Mouse (Mus musculus) embryo, embryonic 9.5 days (tissue): ENCODE data around the gene Nfic.

Source experiments
- DNase-seq: peaks from one replicate; pipeline ENCODE4 v3.0.0-alpha.2; 2017; ENCODE audit errors: extremely low spot score

Gene Nfic

DNA sequence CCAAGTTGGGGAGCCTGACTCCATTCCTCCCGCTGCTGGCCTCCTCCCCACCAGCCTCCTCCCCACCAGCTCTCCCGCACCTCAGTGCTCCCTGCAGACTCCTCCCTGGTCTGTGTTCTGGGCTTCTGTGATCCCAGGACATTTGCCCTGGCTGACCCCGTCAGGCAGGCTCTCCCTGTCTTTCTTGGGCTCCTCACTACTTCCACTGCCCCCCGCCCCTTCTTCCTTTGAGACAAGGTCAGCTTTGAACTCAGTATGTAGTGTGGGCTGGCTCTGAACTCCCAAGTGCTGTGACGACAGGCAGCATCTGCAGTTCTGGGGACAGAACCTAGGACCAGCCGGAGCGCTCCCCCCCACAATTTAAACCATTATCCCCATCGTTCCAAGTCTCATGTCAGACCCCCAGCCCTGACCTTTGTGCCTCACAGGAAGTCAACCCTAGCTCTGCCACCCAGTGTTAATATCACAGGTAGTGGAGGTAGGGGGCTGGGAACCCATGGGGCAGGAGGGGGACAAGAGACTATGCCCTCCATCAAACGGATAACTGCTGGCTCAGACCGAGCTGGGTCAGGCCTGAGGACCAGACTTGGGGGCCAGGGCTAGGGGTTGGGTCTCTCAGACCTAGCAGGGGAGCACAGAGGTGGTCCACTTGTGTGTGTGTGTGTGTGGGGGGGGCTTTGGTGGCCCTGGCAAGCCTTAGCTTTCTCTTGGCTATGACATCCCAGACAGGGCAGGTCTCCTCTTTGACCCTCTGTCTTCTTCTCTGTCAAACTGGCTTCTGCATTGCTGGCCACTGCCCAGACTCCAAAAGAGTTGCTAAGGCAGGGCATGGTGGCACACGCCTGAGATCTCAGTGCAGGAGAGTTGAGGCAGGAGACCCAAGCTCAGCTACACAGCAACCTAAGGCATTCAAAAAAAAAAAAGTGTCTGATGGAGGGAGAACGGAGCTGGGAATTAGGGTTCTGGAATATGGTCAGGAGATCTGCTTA, 37.9 kb downstream of the Nfic start:
- no peak for DNase-seq

DNA sequence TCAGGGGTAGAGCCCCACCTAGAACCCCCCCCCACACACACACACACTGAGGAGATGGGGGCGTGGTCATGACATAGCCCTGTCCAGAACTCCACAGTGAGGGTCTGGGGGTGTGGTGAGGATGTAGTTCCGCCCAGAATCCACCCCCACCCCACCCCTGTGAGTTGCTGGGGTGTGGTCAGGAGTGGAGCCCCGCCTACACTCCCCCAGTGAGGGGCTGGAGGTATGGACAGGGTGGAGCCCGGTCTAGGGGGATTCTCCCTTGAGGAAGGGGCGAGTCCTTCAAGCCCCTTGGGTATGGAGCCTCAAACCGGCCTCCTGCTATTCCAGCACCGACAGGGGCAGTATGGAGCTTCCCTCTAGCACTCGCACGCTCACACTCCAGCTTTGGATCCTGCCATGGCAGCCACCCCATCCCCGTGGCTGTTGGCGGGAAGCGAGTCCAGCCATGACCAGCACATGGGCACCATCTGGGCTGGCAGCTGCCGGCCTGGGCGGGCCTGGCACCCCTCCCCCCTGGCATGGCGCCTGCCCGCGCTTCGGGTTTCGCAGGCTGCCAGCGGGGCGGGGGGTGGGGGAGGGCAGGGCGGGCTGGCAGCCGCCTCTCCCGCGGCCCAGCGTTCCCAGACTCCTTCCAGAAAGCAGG, 38.7 kb downstream of the Nfic start:
- peak; percentile 86 for DNase-seq

DNA sequence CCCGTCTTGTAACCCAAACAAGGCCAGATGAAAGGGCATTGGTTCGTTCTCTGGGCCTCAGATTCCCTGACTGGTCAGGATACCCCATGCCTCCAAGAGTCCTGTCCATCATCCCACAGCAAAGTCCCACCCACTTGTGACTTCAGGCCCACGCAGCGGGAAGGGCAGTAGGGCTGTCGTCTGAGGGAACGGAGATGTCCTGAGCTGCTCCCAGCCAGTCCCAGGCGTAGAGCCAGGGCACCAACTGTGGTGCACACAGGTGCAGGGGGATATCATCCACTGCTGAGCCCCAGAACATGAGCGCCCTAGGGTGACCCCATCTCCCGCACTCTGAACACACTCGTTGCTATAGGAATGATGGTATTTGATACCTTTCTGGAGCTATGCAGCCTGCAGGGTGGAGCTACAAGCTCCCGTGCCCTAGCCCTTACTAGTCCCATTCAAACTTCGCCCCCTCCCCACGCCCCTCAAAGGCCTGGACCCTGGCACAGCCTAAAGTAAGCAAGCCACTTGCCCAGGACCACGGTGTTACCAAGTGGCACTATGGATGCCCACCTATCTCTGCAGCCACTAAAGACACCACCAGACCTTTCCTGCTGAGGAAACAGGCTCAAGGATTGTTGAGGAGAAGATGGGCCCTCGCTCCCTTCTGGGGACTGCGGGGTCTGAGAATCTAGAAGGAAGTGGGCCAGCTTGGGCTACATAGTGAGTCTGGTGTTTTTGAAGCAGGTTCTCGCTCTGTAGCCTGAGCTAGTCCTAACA, 39.7 kb downstream of the Nfic start:
- no peak for DNase-seq

DNA sequence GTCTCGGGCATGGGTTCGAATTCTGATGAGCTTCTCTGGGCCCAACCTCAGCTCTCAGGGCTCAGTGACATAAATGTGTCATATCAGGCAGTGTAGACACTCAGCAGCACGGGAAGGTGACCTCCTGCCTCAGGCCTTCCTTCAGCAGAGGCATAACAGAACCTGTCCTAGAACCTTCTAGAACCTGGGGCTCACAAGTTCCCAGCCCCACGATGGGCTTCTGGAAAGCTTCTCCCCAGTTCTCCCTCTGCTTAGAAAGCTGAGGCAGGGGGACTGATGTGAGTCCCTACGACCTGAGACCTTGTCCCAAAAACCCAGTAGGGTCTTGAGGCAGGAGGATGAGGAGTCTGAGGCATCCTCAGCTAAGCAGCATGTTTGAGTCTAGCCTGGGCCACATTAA, 40.3 kb downstream of the Nfic start:
- no peak for DNase-seq

DNA sequence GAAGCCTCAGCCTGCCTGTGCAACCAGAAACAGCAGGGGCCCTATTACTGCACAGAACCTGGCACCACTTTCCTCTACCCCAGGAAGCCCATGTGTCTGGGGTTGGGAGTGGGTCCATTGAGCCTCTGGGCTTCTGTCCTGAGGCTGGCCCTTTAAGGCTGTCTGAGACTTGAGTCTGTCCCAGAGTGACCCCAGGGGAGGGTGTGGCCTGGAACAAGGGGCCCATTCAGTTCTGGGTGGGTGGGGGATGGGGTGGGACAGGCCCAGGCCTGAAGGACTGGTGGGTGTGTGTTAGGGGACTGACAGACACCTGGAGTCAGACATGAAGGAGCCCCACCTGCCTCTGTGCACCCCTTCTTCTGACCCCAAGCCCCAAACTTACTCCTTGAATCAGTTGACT, 40.8 kb downstream of the Nfic start:
- DNase-seq = no peak

DNA sequence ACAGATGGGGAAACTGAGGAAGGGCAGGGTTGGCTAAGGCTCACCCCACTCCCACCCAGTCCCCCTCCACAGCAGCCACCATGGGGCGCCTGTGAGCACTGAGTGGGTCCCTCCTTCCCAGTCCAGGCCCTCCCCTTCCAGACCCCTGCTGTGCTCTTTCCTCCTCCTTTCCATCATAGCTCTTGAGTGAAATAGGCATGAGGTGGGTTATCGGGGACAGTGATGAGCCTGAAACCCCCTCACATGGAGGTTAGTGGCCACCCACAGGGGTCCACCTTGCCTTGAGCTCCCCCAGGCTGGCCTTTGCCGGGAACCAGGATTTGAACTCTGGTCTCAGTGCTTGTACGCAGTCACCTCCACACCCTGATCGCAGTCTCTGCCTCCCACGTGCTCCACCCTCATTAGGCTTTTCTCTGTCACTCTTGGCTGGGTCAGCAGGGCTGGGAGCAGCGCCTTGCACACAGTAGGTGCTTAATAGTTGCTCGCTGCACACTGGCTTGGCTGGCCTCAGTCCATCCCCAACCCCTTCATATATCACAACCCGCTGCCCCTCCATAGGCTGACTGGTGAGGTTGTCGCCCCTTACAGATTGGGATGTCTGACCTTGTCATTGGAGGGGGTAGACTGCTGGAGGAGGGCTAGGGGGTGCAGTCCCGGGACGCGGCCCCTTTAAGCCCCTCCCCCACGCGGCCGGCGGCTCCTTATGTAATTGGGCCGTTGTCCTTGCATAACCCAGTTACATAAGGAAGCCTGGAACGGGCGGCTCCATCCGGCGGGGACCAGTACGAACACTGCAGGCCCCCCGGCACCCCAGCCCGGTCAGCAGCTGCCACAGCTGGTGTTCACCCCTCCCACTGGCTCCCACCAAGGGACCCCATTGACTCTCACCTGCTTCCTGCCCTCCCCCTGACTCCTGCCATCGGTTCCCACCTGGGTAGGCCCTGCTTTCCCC, 41.8 kb downstream of the Nfic start:
- DNase-seq = no peak

DNA sequence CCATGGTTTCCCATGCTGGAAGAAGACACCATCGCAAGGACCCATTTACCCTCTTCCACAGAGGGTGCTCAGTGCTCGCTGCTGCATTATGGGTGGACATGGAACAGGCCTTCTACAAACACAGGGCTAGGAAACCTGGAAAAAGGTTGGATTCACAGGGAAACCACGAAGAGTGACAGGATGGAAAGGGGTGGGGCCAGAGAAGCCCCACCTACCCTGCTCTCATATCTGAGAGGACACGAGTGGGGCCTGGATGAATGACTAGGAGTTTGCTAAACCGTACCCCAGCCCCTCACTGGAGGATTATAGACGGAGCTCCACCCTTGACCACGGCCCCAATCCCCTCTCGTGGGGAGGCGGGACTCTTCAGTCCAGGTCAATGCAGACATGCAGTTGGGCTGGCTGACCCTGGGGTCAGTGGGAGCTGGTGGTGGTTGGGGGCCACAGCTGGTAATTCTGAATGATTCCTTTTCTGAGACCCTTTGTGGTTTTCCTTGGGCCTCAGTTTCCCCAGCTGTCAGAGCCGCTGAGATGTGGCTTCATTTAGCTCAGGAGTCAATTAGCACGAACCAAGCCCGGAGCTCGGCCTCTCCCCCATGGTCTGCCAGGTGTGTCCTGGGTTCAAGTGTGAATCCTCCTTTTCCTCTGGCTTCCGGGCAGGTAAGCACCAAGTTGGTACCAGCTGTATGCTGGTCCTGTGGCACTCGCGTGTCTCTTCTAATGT, 42.7 kb downstream of the Nfic start:
- DNase-seq = no peak

DNA sequence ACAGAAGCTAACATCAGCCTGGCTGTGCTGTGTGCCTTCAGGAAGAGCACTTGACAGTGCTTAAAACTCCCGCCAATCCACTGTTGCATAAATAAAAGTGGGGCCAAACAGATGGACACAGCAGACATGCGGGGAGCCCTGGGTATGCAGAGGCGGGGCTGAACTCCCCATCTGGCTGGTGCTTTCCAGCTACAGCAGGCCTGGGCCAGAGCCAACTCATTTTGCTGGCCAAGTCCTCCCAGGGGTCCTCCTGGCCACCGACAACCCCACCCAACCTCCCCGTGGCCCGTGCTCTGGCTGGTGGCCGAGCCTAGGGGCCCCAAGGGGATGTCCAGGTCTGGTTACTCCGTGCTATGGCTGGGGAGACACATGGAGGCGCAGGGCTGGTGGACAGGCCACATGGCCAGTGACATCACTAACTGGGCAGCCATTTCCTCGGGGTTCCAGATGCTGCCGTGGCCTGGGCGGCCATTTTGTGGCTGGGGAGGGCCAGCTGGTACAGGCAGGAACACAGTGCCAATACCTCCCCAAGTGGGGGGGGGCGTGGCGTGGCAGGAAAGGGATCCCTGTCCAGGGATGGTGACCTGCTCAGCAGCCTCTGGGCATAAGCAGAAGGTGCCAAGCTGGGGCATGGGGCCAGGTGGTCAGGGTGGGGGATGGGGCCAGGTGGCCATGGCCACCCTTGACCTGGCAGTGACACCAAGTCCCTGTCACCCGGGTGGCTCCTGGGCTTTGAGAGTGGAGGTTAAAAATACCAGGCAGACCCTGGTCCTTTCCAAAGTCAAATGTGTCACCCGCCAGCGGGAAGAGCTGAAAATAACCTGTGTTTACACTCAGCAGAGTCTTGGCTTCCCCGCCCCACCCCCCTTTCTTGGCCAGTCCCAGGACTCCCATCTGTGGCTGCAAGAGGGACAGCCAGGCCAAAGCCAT, 43.7 kb downstream of the Nfic start:
- DNase-seq = no peak

DNA sequence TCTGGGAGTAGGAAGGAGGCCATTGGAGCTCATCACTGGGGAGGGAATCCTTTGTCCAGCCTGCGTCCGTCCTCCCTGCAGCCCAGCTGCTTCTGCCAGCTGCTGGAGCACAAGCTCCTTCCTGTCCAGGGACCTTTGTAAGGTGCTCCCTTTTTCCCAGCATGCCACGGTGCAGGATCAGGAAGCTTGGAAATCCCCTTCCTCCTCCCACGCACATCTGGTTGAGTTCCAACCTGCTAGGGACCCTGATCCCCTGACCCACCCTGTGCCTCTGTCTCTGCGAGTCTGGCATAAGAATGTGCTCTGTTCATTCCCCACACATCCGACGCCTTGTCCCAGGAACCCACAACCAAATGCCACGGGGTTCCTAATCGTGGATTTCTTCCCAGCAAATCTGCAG, 44.5 kb downstream of the Nfic start:
- DNase-seq = no peak

DNA sequence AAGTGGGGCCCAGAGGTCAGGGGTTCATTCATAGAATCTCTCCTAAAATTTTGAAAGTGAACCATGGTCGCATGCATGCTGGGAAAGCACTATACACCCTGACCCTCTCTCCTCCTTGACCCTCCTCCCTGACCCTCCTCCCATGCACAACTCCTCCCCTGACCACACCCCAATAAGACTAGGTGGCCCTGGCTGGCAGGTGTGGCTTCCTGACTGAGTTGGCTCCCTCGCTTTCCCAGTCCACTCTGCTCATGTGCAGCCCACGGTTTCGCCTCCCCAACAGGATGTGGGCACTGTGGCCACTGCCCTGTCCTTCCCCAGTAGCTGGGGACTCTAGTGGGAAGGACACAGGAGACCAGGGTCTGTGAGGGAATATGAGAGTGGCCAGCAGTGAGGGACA, 45.1 kb downstream of the Nfic start:
- DNase-seq = no peak

DNA sequence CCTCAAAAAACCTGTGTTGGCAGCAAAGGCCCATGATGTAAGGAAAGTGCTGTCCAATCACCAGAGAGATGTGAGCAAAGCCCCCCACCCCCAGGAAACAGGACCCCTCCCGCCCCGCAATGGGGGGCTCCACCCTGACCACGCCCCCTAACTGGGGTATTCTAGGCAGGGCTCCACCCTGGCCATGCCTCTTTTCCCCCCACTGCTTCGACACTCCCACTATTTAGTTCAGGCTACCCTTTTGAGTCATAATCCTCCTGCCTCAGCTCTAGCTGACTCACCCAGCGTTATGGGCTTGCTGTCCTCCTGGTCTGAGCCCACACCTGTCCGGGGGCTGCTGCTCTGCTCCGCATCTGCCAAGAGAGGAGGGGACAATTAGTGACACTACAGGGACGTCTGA, 46.1 kb downstream of the Nfic start:
- no peak for DNase-seq

DNA sequence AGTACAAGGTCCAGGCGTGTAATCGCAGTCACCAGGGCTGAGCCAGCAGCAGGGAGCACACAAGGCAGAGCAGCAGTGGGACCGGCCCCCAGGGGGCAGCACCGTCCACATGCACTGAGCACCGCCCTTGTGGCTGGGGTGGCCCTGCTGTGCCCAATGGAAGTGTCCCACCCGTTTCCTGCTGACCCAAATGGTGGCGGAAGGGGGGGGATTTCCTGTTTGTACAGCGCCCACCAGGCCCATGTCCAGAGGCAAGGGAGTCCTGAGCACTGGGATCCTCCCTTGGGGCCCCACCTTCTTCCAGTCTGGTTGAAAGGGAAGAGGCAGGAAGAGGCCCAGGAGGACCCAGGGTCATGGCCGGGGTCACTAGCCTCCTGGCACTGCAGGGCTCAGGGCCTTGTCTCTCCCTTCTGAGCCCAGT, 46.6 kb downstream of the Nfic start:
- DNase-seq = peak; percentile 83

DNA sequence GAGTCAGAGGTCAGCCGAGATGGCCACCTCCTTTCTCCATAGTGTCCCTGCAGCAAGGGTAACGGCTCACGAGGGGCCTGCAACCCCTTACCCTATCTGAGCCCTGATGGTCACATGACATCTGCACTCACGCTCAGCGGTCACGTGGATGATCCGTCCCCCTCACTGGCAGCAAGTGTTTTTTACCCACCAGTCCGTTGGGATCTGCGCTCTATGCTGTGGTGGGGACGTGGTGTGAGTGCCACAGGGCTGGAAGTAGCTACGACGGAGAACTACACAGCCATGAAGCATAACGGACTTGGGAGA, 47.1 kb downstream of the Nfic start:
- no peak for DNase-seq

DNA sequence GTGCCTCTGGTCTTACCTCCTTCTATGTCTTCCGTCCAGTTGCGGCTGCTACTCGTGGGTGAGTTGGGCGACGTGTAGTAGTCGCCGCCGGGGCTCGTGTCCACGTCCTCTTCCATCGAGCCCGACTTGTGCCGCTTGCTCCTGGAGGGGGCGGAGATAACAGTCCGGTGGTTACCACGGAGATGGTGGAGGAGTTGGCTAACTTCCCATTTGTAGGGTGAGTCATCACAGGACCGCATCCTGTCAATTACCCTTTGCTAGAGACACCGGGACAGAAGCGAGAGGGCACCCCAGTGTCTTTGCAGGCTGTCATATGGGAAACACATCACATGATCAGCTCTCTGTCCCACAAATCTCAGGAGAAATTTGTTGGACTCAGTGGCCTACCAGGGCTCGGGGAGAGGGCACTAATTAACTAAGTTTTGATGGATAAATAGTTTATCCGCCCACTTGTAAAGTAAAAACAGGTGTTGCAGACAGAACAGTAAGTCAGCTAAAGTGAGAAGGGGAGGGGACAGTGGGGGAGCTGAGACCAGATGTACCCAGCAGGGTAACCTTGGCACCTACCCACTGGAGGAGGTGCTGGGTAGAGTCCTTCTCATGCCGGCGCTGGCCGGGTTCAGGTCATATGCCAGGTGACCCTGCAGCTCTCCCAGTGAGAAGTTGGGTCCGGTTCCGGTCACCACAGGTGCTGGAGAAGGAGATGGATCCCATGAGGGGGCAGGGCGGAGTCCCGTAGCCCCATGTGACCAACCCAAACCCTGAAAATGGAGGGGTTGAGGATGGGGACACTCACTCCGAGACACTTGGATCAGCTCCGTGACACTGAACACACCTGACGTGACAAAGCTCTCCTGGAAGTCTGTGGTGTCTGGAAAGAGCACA, 47.7 kb downstream of the Nfic start:
- DNase-seq = peak; percentile 55

DNA sequence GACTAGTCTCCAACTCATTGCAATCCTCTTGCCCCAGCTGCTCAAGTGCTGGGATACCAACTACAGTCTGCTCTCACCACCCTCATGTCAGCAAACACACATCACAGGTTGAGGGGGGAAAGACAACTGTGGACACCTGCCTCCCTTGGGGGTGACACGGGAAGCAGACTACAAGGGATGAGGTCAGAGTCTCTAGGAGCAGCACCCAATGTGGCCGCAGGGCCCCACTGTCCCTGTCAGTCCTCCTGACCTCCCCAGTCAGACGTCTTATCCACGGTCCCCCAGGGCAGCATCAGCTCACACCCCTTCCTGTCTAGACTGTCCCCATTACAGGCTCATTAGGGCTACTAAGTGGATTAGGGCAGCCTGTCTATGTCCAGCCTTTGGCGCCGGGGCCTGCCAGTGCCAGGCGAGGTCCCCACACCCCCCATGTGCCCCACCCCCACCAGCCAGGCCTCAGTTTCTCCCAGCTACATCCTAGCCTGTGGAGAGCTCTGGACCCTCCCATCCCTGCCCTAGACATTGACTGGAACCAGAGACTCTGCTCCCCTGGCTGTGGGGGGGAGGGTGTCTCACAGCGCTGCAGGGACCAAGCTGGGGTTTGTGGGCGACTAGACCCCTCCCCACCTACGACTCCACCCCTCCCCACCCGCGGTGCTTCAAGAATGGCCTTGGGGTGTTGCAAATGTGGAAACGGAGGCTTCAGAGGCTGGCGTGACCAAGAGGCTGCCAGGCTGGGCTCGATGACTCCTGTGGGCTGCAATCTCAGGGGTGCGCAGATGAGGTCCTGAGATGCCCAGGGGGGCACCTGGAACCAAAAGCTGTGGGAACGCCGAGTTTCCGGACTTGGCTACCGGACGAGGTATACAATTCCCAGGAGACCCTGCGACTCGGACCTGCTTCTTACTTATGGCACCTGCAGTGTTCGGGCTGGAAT, 48.7 kb downstream of the Nfic start:
- DNase-seq = no peak

DNA sequence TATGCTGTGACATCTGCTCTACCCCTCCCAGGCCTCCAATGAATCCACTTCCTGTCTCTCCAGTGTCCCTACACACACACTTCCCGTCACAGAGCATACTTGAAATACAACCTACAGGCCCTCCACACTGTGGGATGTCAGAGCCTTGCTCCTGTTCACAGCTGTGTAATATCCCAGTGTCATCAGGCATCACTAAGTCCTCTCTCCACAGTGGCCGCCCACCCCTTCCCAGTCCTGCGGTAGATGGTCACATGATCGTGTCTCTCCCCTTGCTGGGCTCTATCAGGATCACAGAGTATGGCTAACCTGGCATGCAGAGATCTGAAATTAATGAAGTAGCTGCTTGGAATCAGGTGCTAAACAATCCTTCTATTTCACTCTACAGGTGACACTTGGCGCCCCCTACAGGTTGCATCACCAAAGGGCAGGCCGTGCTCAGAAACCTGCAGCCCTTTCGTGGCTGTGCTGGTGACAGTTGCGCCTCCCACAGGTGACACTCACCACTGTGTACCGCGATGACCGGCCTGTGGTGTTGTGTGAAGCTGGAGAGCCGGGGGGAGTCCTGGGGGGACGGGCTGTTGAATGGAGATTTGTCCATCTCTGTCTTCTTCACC, 49.7 kb downstream of the Nfic start:
- DNase-seq = no peak

DNA sequence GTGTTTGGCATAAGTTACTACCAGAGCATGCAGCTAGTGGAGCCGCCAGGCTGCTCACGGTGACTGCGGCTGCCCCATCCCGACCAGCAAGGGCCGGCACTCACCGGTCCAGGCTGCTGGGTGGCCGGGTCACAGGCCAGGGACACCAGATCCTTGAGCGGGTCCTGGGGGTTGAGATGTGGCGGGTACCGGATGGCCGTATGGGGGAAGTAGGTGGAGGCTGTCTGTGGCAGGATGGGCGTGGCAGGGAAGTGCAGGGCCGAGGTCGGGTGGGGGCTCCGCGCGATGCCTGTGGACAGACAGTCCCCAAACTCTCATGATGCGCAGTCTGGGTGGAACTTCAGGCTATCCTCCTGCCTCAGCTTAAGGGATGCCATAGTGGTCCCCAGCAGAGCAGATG, 50.7 kb downstream of the Nfic start:
- no peak for DNase-seq
